Mouse (Mus musculus): ENCODE data around the gene Gm4792. TPM values are rescaled to one million over a fixed set of nuclear protein-coding genes. Genes with fewer than 3 reads are reported as not detected.

Gm4792 gene
- total RNA-seq, 1 experiment, result not detected

DNA sequence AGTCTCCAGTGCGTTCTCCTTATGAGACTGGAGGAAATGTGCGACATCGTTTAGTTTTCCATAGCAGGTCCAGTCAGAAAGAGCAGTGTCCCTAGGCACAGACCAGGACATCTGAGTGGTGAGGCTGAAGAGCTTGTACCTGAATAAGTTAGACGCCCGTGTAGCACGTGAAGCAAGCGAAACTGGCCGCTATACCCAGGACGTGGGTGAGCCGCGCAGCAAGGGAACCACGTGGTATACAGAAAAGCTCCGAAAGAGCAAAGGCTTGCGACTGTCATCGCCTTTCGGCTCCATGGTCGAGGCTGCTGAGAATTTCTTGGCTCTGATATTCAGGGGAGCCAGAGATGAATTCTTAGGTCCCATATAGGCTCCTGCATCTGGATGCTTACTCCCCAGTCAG, 43.0 kb upstream of the Gm4792 start:
- in situ Hi-C loops (cut with MboI; ENCODE audit: low sequenced_read_pairs in 2 of 2, unreplicated experiment in 2 of 2), result no loop called here
- no peak for TF ChIP-seq ZC3H11A (IDR thresholded peaks at IDR 0.05; ENCODE audit: borderline replicate concordance, low read depth, low read length)
- no peak for TF ChIP-seq CHD2 (IDR thresholded peaks at IDR 0.05; ENCODE audit: low read depth, low read length)
- TF ChIP-seq ZNF384 (IDR thresholded peaks at IDR 0.05; ENCODE audit: low read depth, low read length), result no peak
- TF ChIP-seq MAFK (IDR thresholded peaks at IDR 0.05; ENCODE audit: insufficient read depth, low read depth, low read length), result no peak
- TF ChIP-seq HCFC1 (IDR thresholded peaks at IDR 0.05; ENCODE audit: borderline replicate concordance, insufficient read depth, low read length), result no peak
- H3K9me3 ChIP-seq (ENCODE audit: control insufficient read depth, insufficient read depth, low read depth, low read length), result no peaks in the 10 kb centered on the region
- no peaks in the 10 kb centered on the region for H3K4me1 ChIP-seq (ENCODE audit: control insufficient read depth in 2 of 2, insufficient read depth in 2 of 2, low read length in 2 of 2, poor library complexity in 1 of 2)
- no peak overlapping the region for H3K4me3 ChIP-seq (ENCODE audit: insufficient read depth in 1 of 2, low read depth in 1 of 2, low read length in 2 of 2, poor library complexity in 1 of 2, severe bottlenecking in 1 of 2)
- DNase-seq (ENCODE audit: low read depth, low spot score), result no peak
- no peak overlapping the region for H3K9ac ChIP-seq (ENCODE audit: insufficient read depth, low read depth, low read length, poor library complexity, severe bottlenecking)
- H3K27ac ChIP-seq (ENCODE audit: insufficient read depth, low read depth, low read length, poor library complexity, severe bottlenecking), result no peak overlapping the region
- no peaks in the 10 kb centered on the region for H3K36me3 ChIP-seq (ENCODE audit: control insufficient read depth, insufficient read depth, low read length, poor library complexity, severe bottlenecking)

DNA sequence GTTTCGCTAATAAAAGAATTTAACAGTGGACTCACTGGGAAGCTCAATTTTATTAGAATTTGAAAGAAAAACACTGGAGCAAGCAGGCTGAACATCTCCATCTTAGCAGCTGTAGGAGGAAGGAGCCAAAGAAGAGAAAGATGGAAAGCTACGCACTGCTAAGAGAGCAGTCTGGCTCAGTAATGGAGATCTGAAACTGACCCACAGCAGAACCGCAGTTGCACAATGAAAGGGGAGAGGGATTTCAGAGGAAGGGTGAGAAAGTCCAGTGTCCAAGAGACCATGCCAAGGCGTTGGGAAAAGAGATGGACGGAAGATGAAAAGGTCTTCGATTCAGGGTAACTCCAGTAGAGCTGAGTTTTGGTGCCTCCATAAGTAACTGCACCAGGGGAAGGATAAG, 37.6 kb upstream of the Gm4792 start:
- no peak for DNase-seq (ENCODE audit: low read depth, low spot score)
- in situ Hi-C loops (cut with MboI; ENCODE audit: low sequenced_read_pairs in 2 of 2, unreplicated experiment in 2 of 2), result no loop called here
- Histone ChIP-seq H3K36me3 (ENCODE audit: control insufficient read depth, insufficient read depth, low read length, poor library complexity, severe bottlenecking) (no peaks in the 10 kb centered on the region), H3K27ac (ENCODE audit: insufficient read depth, low read depth, low read length, poor library complexity, severe bottlenecking) (no peak overlapping the region), H3K9me3 (ENCODE audit: control insufficient read depth, insufficient read depth, low read depth, low read length) (no peaks in the 10 kb centered on the region), H3K9ac (ENCODE audit: insufficient read depth, low read depth, low read length, poor library complexity, severe bottlenecking) (no peak overlapping the region), H3K4me3 (ENCODE audit: insufficient read depth in 1 of 2, low read depth in 1 of 2, low read length in 2 of 2, poor library complexity in 1 of 2, severe bottlenecking in 1 of 2) (no peak overlapping the region), H3K4me1 (ENCODE audit: control insufficient read depth in 2 of 2, insufficient read depth in 2 of 2, low read length in 2 of 2, poor library complexity in 1 of 2) (no peaks in the 10 kb centered on the region)
- TF ChIP-seq ZC3H11A (IDR thresholded peaks at IDR 0.05; ENCODE audit: borderline replicate concordance, low read depth, low read length), result no peak
- TF ChIP-seq ZNF384 (IDR thresholded peaks at IDR 0.05; ENCODE audit: low read depth, low read length), result no peak
- no peak for TF ChIP-seq MAFK (IDR thresholded peaks at IDR 0.05; ENCODE audit: insufficient read depth, low read depth, low read length)
- no peak for TF ChIP-seq HCFC1 (IDR thresholded peaks at IDR 0.05; ENCODE audit: borderline replicate concordance, insufficient read depth, low read length)
- TF ChIP-seq CHD2 (IDR thresholded peaks at IDR 0.05; ENCODE audit: low read depth, low read length), result no peak

DNA sequence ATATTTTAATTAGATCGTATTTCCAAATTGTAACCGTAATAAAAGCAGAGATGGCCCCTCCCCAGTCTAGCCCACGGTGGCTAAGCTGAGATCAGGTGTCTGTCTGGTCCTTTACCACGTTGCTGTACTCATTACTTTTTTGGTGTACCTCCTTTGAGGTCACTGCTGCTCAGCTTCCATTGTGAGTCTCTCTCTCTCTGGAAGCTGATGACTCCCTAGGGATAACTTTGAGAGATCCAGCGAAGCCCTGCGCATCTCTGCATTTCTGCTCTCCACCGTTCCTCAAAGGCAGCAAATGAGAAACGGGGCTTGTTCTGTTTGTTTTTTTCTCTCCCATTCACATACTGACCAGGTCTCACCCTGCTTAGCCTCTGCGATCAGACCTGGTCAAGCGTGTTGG, 36.5 kb upstream of the Gm4792 start:
- Histone ChIP-seq H3K9ac (ENCODE audit: insufficient read depth, low read depth, low read length, poor library complexity, severe bottlenecking) (no peak overlapping the region), H3K27ac (ENCODE audit: insufficient read depth, low read depth, low read length, poor library complexity, severe bottlenecking) (no peak overlapping the region), H3K9me3 (ENCODE audit: control insufficient read depth, insufficient read depth, low read depth, low read length) (no peaks in the 10 kb centered on the region), H3K4me3 (ENCODE audit: insufficient read depth in 1 of 2, low read depth in 1 of 2, low read length in 2 of 2, poor library complexity in 1 of 2, severe bottlenecking in 1 of 2) (no peak overlapping the region), H3K36me3 (ENCODE audit: control insufficient read depth, insufficient read depth, low read length, poor library complexity, severe bottlenecking) (no peaks in the 10 kb centered on the region), H3K4me1 (ENCODE audit: control insufficient read depth in 2 of 2, insufficient read depth in 2 of 2, low read length in 2 of 2, poor library complexity in 1 of 2) (no peaks in the 10 kb centered on the region)
- DNase-seq (ENCODE audit: low read depth, low spot score), result no peak
- TF ChIP-seq CHD2 (IDR thresholded peaks at IDR 0.05; ENCODE audit: low read depth, low read length) (no peak), ZC3H11A (IDR thresholded peaks at IDR 0.05; ENCODE audit: borderline replicate concordance, low read depth, low read length) (no peak), HCFC1 (IDR thresholded peaks at IDR 0.05; ENCODE audit: borderline replicate concordance, insufficient read depth, low read length) (no peak), MAFK (IDR thresholded peaks at IDR 0.05; ENCODE audit: insufficient read depth, low read depth, low read length) (no peak), ZNF384 (IDR thresholded peaks at IDR 0.05; ENCODE audit: low read depth, low read length) (no peak)
- in situ Hi-C loops (cut with MboI; ENCODE audit: low sequenced_read_pairs in 2 of 2, unreplicated experiment in 2 of 2), result no loop called here

DNA sequence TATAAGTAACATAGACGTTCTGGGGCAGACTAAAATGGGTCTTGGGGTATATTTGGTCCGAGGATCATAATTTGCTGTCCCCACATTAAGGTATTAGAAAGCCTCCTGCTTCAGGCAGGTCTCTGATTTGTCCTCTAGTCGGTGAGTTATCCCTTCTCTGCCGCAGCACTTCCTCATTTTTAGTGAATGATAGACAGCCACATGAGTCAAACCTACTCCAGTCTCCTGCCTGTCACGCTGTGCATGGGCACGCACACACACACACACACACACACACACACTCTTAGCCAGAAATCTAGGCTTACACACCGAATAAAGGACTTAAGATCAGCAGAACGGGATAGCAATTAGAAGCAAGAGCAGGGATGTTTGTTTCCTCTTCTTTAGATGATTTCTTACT, 34.8 kb upstream of the Gm4792 start:
- Histone ChIP-seq H3K27ac (ENCODE audit: insufficient read depth, low read depth, low read length, poor library complexity, severe bottlenecking) (no peak overlapping the region), H3K9ac (ENCODE audit: insufficient read depth, low read depth, low read length, poor library complexity, severe bottlenecking) (no peak overlapping the region), H3K9me3 (ENCODE audit: control insufficient read depth, insufficient read depth, low read depth, low read length) (no peaks in the 10 kb centered on the region), H3K4me1 (ENCODE audit: control insufficient read depth in 2 of 2, insufficient read depth in 2 of 2, low read length in 2 of 2, poor library complexity in 1 of 2) (no peaks in the 10 kb centered on the region), H3K36me3 (ENCODE audit: control insufficient read depth, insufficient read depth, low read length, poor library complexity, severe bottlenecking) (no peaks in the 10 kb centered on the region), H3K4me3 (ENCODE audit: insufficient read depth in 1 of 2, low read depth in 1 of 2, low read length in 2 of 2, poor library complexity in 1 of 2, severe bottlenecking in 1 of 2) (no peak overlapping the region)
- no peak for TF ChIP-seq MAFK (IDR thresholded peaks at IDR 0.05; ENCODE audit: insufficient read depth, low read depth, low read length)
- no peak for TF ChIP-seq ZC3H11A (IDR thresholded peaks at IDR 0.05; ENCODE audit: borderline replicate concordance, low read depth, low read length)
- no peak for TF ChIP-seq ZNF384 (IDR thresholded peaks at IDR 0.05; ENCODE audit: low read depth, low read length)
- no peak for TF ChIP-seq HCFC1 (IDR thresholded peaks at IDR 0.05; ENCODE audit: borderline replicate concordance, insufficient read depth, low read length)
- no peak for TF ChIP-seq CHD2 (IDR thresholded peaks at IDR 0.05; ENCODE audit: low read depth, low read length)
- in situ Hi-C loops (cut with MboI; ENCODE audit: low sequenced_read_pairs in 2 of 2, unreplicated experiment in 2 of 2), result no loop called here
- DNase-seq (ENCODE audit: low read depth, low spot score), result no peak

All from ES-E14 (cell line).